ENCODE assay signal across 8 mouse cellular contexts in genomic region chr4:141506893-141507292, GRCm38 (mm10). TPM values are rescaled to one million over a fixed set of nuclear protein-coding genes. Genes with fewer than 3 reads are reported as not detected.
A peak's percentile ranks its signal among the peaks of the same experiment; 100 is the strongest.
DNase-seq lines count a peak whose midpoint lies in the region; ATAC-seq and TF ChIP-seq lines count a peak whose summit lies in the region.

No protein-coding gene starts in this region.

- no peaks in the 10 kb centered on the region for H3K9me3 ChIP-seq in heart, embryonic 12.5 days (replicated peaks)
- H3K9me3 ChIP-seq in midbrain, postnatal 0 days (ENCODE audit: low read length): no peaks in the 10 kb centered on the region

- H3K4me2 ChIP-seq in heart, embryonic 12.5 days: peak overlapping the region; percentile 34
- no peak overlapping the region; the same call in 1 of the 2 replicates for H3K4me2 ChIP-seq in midbrain, postnatal 0 days (ENCODE audit: low read depth, low read length, poor library complexity, severe bottlenecking)

- peak overlapping the region; percentile 85 for H3K27ac ChIP-seq in heart, embryonic 12.5 days (ENCODE audit: poor library complexity, severe bottlenecking)
- H3K27ac ChIP-seq in midbrain, postnatal 0 days (ENCODE audit: low read depth, low read length): peak overlapping the region; percentile 81

- ATAC-seq in heart, embryonic 12.5 days (ENCODE audit: insufficient number of reproducible peaks, low FRiP score): peak; percentile 44; the same call in 1 of the 2 replicates
- 0 out of 2 replicates have a peak, but pooled peaks have one; percentile 45 for ATAC-seq in midbrain, postnatal 0 days (ENCODE audit: low FRiP score)

- H3K36me3 ChIP-seq in heart, embryonic 12.5 days: no peaks in the 10 kb centered on the region
- no peaks in the 10 kb centered on the region for H3K36me3 ChIP-seq in midbrain, postnatal 0 days (ENCODE audit: insufficient read depth, low read length)

- no peak overlapping the region for H3K4me3 ChIP-seq in heart, embryonic 12.5 days
- no peak overlapping the region for H3K4me3 ChIP-seq in midbrain, postnatal 0 days (ENCODE audit: low read depth, low read length)

- intact Hi-C loops in left cerebral cortex, postnatal 4 days (cut with DNase I): no loop called here
- intact Hi-C loops in left cerebral cortex, postnatal 36 days (cut with DNase I): no loop called here

- peak; percentile 35 for DNase-seq in left cerebral cortex, postnatal 4 days
- no peak for DNase-seq in left cerebral cortex, postnatal 36 days (ENCODE audit: low spot score in 2 of 2)
- peak; percentile 44 for DNase-seq in brain, adult 2 months (ENCODE audit: low read depth, low spot score)
- DNase-seq in kidney, postnatal 25 days: peak; percentile 64 to 77
- peak; percentile 30 for DNase-seq in midbrain, postnatal 0 days (ENCODE audit: low spot score)
- DNase-seq in embryo, embryonic 10.5 days (ENCODE audit: low spot score): no peak
- DNase-seq in thymus, postnatal 36 days: no peak

- no peaks in the 10 kb centered on the region for H3K27me3 ChIP-seq in heart, embryonic 12.5 days (replicated peaks)
- H3K27me3 ChIP-seq in midbrain, postnatal 0 days (ENCODE audit: insufficient read depth, low read length): no peaks in the 10 kb centered on the region

- 46% methylated on average over 10 of the region's 10 CpGs for WGBS in heart, embryonic 12.5 days
- 65% methylated on average over 10 of the region's 10 CpGs for WGBS in midbrain, postnatal 0 days

- peak; percentile 46 for TF ChIP-seq CTCF in midbrain, postnatal 0 days (IDR thresholded peaks at IDR 0.05)

- H3K4me1 ChIP-seq in heart, embryonic 12.5 days (replicated peaks): peaks cover 27% of the 10 kb centered on the region
- H3K4me1 ChIP-seq in midbrain, postnatal 0 days (ENCODE audit: insufficient read depth, low read length): no peaks in the 10 kb centered on the region

- peak overlapping the region; percentile 53; the same call in 1 of the 2 replicates for H3K9ac ChIP-seq in heart, embryonic 12.5 days
- H3K9ac ChIP-seq in midbrain, postnatal 0 days (replicated peaks; ENCODE audit: low read length, poor library complexity, severe bottlenecking): no peak overlapping the region; the same call in 1 of the 2 replicates

RNA-seq across cellular contexts. Expression of gene Spen, which starts 31.5 kb away (rescaled TPM):
- total RNA-seq in left cerebral cortex, postnatal 4 days (2021): 10 to 100 TPM; 80.6 to 86.1 TPM
- total RNA-seq in left cerebral cortex, postnatal 36 days (2021): 10 to 100 TPM; 50.8 to 72.8 TPM
- polyA plus RNA-seq in heart, embryonic 12.5 days (2016; fragmentation: Nextera tagmentation; extraction: Ambion mirVana): 9.0 and 9.1 TPM in 2 replicates
- total RNA-seq in midbrain, postnatal 0 days (2014; rRNA removed): 20.0 and 23.2 TPM in 2 replicates
- 8.6 and 13.6 TPM in 2 replicates for polyA plus RNA-seq in midbrain, postnatal 0 days (2015; fragmentation: Nextera tagmentation; extraction: Ambion mirVana)

Comparison
In these comparisons a context has a peak if more than half of its experiments do, and no peak if none do; other contexts are left out.
1. DNase-seq: peak in left cerebral cortex, postnatal 4 days (single experiment), brain, adult 2 months (single experiment), kidney, postnatal 25 days (2 of 2) and midbrain, postnatal 0 days (single experiment); none in left cerebral cortex, postnatal 36 days (0 of 2), embryo, embryonic 10.5 days (single experiment) and thymus, postnatal 36 days (0 of 2).